Mouse (Mus musculus): Measurements from ENCODE around the gene Col8a2. TPM values are rescaled to one million over a fixed set of nuclear protein-coding genes. Genes with fewer than 3 reads are reported as not detected.

Gene Col8a2
- polyA plus RNA-seq, 1 experiment from 2014 or later, result 42.7 TPM

DNA sequence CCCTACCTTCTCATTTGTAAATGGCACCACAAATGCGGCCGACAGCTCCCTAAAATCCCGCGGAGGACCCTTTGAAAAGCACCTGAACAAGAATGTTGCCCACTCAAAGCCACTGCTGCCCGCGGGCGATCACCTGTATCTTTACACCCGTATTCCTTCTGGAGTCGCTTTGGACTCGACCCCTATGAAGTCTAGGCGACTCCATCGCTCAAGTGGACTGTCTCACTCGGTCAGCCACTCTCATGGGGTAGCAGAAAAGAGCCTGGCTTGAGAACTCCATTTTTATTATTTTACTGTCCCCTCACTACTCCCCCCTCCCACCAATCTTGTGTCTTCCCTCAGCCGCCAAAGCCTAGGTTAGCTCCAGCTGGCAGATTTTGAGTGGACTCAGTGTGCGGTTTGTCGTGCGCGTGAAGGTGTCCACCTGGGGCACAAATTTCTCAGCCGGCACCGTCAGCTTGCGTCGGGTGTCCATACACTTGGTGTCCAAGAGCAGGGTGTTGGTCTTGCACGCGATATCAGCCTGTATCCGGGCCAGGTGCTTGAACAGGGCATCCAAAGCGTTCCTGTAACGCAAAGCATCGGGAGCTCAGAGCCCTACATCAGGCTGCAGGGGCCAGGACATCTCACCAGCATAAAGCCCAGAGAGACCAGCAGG is 35.4 kb downstream of the Col8a2 start:
- Histone ChIP-seq H3K4me3 (peak overlapping the region; percentile 75), H3K4me1 (peaks cover 38% of the 10 kb centered on the region), H3K9me3 (no peaks in the 10 kb centered on the region), H3K4me2 (replicated peaks) (peak overlapping the region; percentile 84), H3K36me3 (peaks cover 26% of the 10 kb centered on the region), H3K27ac (no peak overlapping the region), H3K9ac (peak overlapping the region; percentile 40; the same call in 1 of the 2 replicates), H3K27me3 (peaks cover 18% of the 10 kb centered on the region; the same call in 1 of the 2 replicates)
- no peak; the same call in 1 of the 2 replicates for ATAC-seq (ENCODE audit: low FRiP score, low read depth)
- 51% methylated on average over 28 of the region's 28 CpGs for WGBS

DNA sequence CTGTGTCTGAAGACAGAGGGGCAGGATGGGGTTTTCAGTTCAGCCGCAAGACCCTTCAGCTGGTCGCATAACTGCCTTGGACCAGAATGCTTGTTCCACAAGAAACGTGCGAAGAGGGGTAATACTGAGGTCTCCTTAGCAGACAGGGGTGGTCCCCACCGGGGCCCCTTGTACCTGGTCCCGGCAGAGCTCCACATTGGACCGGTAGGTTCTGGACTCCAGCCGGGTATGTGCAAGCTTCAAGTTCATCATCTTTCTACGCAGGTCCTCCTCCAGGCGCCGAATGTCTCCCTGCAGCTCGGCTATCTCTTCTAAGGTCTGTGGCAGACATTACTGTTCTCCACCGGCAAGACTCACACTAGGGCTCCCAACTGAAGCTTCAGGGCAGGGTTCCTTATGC is 36.1 kb downstream of the Col8a2 start:
- Histone ChIP-seq H3K4me2 (replicated peaks) (no peak overlapping the region), H3K27me3 (peaks cover 18% of the 10 kb centered on the region; the same call in 1 of the 2 replicates), H3K9ac (no peak overlapping the region), H3K36me3 (peaks cover 19% of the 10 kb centered on the region), H3K27ac (no peak overlapping the region), H3K4me3 (no peak overlapping the region), H3K9me3 (no peaks in the 10 kb centered on the region), H3K4me1 (peaks cover 38% of the 10 kb centered on the region)
- ATAC-seq (ENCODE audit: low FRiP score, low read depth), result no peak
- 94% methylated on average over 13 of the region's 13 CpGs for WGBS

DNA sequence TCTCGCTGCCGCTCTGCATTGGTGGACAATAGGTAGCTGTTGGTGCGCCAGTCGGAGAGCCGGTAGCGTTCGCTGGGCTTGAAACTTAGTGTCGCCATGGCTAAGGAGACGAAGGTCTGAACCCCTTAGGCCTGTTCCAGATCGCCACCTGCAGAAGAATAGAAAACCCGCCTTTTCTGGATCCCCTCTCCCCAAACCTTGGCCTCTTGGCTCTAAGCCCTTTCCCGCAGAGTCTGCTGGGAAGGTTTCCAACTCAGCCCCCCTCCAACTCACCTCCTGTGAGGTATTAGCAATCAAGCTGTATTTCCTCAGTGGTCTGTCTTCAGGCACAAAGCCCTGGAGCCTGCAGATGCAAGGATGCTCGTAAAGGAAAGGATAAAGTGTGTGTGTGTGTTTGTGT is 38.3 kb downstream of the Col8a2 start:
- ATAC-seq (ENCODE audit: low FRiP score, low read depth), result peak; percentile 30; the same call in 1 of the 2 replicates
- Histone ChIP-seq H3K4me3 (peak overlapping the region; percentile 32), H3K9me3 (no peaks in the 10 kb centered on the region), H3K27me3 (peaks cover 18% of the 10 kb centered on the region; the same call in 1 of the 2 replicates), H3K27ac (peak overlapping the region; percentile 73), H3K4me2 (replicated peaks) (peak overlapping the region; percentile 65), H3K4me1 (peaks cover 35% of the 10 kb centered on the region), H3K9ac (peak overlapping the region; percentile 57), H3K36me3 (no peaks in the 10 kb centered on the region; the same call in 1 of the 2 replicates)
- WGBS, result 23% methylated on average over 13 of the region's 13 CpGs

DNA sequence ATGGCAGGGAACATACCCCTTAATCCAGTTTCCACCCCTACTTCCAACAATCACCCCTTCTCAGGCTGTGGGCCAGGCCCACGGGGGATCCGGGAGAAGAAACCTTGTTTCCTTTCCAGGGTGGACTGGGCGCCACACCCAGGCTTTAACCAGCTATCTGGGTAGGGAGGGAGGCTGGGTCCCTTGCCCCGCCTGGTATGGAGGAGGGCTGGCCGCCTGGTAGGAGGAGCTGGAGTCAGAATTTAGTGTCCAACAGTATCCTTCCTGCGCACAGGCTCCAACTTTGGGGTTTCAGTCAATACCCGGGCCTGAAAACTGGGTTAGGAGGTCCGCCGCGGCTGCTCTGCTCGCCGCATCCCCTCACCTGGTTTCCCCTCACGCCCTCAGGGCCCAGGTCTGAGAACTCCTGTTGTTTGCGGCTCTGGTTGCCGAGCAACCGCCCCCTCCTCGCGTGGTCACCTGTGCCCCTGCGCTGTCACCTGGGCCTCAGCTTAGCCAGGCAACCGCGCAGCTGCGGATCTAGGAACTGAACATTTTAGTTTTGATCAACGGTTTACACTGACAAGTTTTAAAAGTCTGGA is 38.8 kb downstream of the Col8a2 start, which contains the start of gene Tekt2:
Tekt2 (minus strand) TSS at position 408 of the 581 bp plus-strand sequence.
- WGBS, result 5% methylated on average over 23 of the region's 23 CpGs
- H3K36me3 ChIP-seq, result no peaks in the 10 kb centered on the region; the same call in 1 of the 2 replicates
- H3K9me3 ChIP-seq, result no peaks in the 10 kb centered on the region
- peak within 1 kb of the TSS; percentile 73 for H3K27ac ChIP-seq
- H3K9ac ChIP-seq, result peak within 1 kb of the TSS; percentile 57
- H3K4me3 ChIP-seq, result peak within 1 kb of the TSS; percentile 32
- H3K27me3 ChIP-seq, result peaks cover 18% of the 10 kb centered on the region; the same call in 1 of the 2 replicates
- peak; percentile 37; the same call in 1 of the 2 replicates for ATAC-seq (ENCODE audit: low FRiP score, low read depth)
- peak within 1 kb of the TSS; percentile 65 for H3K4me2 ChIP-seq (replicated peaks)
- H3K4me1 ChIP-seq, result peaks cover 30% of the 10 kb centered on the region

DNA sequence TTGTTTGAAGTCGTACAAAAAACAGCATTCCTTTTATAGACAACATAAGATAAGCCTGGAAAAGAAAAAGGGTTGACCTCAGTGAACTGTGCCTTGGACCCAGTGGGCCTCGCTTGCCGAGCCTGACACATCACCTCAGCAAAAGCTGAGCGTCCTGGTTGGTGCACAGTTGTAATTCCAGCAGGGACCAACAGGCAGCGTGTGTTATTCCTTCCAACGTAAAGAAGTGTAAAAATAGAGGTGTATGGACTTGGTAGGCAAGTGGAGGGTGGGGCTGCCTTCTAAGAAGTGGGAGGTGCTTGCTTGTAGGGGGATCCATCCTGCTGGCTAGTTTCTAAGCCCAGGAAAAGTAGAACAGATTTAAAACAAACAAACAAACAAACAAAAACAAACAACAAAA is 39.4 kb downstream of the Col8a2 start:
- ATAC-seq (ENCODE audit: low FRiP score, low read depth), result no peak
- no peaks in the 10 kb centered on the region; the same call in 1 of the 2 replicates for H3K36me3 ChIP-seq
- 13% methylated on average over 6 of the region's 6 CpGs for WGBS

DNA sequence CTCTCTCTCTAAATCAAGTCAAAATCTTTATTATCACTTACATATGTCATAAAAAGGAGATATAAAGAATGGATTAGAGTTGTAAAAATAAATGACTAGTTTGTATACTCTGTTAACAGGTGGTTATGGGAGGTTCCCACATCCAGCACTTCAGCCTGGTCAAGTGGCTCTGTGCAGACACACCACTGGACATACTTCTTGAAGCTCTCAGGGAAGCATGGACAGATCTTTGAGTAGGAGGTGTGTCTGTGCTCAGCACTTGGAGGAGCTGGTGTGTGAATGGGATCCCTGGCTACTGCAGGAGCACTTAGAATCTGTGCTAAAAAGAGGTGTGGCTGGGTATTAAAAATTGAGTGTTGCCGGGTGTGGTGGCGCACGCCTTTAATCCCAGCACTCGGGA is 43.7 kb downstream of the Col8a2 start:
- Histone ChIP-seq H3K4me3 (no peak overlapping the region), H3K27me3 (0 out of 2 replicates have a peak, but pooled peaks cover under 1% of the 10 kb centered on the region), H3K4me1 (peaks cover 15% of the 10 kb centered on the region), H3K4me2 (replicated peaks) (no peak overlapping the region), H3K9me3 (no peaks in the 10 kb centered on the region), H3K27ac (no peak overlapping the region), H3K9ac (no peak overlapping the region), H3K36me3 (peaks cover 4% of the 10 kb centered on the region)
- 86% methylated on average over 4 of the region's 4 CpGs for WGBS
- ATAC-seq (ENCODE audit: low FRiP score, low read depth), result no peak

More for the DNA sequence above, 39.4 kb downstream of the Col8a2 start:
- H3K9ac ChIP-seq, result no peak overlapping the region
- H3K27me3 ChIP-seq, result peaks cover 18% of the 10 kb centered on the region; the same call in 1 of the 2 replicates
- no peak overlapping the region for H3K4me3 ChIP-seq
- no peaks in the 10 kb centered on the region for H3K9me3 ChIP-seq
- H3K4me2 ChIP-seq (replicated peaks), result no peak overlapping the region
- no peak overlapping the region for H3K27ac ChIP-seq
- peaks cover 24% of the 10 kb centered on the region for H3K4me1 ChIP-seq

DNA sequence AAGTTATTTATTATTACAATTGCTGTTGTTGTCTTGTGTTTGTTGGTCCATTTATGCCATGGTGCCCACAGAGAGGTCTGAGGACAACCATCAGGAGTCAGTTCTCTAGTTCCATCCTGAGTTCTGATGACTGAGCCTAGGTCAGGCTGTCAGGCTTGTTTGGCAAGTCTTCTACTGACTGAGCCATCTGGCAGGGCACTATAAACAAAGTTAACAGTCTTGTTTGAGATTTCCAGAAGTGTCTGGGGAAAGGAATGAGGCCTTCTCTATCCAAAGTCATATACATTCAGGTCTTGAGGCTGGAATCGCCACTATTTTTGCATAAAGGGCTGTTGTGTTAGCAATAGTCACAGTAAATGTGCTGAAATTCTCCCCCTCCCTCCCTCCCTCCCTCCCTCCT is 45.2 kb downstream of the Col8a2 start:
- Histone ChIP-seq H3K27ac (no peak overlapping the region), H3K4me3 (no peak overlapping the region), H3K27me3 (no peaks in the 10 kb centered on the region), H3K36me3 (peaks cover 4% of the 10 kb centered on the region), H3K4me2 (replicated peaks) (no peak overlapping the region), H3K4me1 (peaks cover 8% of the 10 kb centered on the region), H3K9ac (no peak overlapping the region), H3K9me3 (no peaks in the 10 kb centered on the region)
- 68% methylated on average over 1 of the region's 1 CpGs for WGBS
- ATAC-seq (ENCODE audit: low FRiP score, low read depth), result no peak

DNA sequence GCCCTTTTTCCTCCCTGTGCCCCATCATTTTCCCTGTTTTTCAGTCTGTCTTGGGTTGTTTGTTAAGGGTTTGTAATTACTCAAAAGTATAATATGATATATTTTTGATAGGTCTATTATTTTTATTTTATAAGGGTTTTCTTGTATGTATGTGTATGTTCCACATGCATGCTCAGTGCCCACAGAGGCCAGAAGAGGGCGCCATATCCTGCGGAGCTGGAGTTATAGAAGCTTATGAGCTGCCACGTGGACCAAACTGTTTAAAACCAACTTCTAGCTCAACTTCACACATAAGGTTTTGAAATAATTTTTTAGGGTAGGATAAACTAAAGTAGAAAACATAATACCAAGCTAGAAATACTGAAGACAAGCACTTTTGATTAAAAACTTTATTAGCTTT is 45.8 kb downstream of the Col8a2 start:
- no peaks in the 10 kb centered on the region for H3K9me3 ChIP-seq
- H3K9ac ChIP-seq, result no peak overlapping the region
- no peaks in the 10 kb centered on the region for H3K27me3 ChIP-seq
- no peak overlapping the region for H3K27ac ChIP-seq
- no peak overlapping the region for H3K4me3 ChIP-seq
- peaks cover 4% of the 10 kb centered on the region for H3K36me3 ChIP-seq
- ATAC-seq (ENCODE audit: low FRiP score, low read depth), result no peak
- H3K4me2 ChIP-seq (replicated peaks), result no peak overlapping the region
- peaks cover 8% of the 10 kb centered on the region for H3K4me1 ChIP-seq
- 46% methylated on average over 3 of the region's 3 CpGs for WGBS

DNA sequence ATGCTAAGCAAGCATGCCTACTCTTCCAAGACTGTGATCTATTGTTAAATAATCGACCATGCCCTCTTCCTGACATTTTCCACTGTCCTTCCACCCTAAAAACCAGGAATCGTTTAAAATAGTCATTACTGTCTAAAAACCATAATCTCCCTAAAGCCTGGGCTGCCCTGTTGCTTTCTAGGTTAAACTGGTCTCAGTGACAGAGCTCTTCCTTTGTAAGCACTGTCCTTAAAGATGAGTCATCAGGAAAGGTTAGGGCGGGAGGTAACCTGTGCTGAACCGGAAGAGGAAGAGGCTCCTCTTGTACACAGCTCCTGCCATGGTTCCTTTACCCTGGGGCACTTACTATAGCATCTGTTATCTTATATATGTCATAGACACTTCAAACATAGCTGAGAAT is 52.9 kb downstream of the Col8a2 start:
- WGBS, result 55% methylated on average over 4 of the region's 4 CpGs
- H3K36me3 ChIP-seq, result peaks cover 2% of the 10 kb centered on the region
- no peaks in the 10 kb centered on the region for H3K9me3 ChIP-seq
- no peak overlapping the region for H3K27ac ChIP-seq
- H3K9ac ChIP-seq, result no peak overlapping the region
- ATAC-seq (ENCODE audit: low FRiP score, low read depth), result no peak
- peaks cover 9% of the 10 kb centered on the region for H3K4me1 ChIP-seq
- no peaks in the 10 kb centered on the region for H3K27me3 ChIP-seq
- no peak overlapping the region for H3K4me3 ChIP-seq
- no peak overlapping the region for H3K4me2 ChIP-seq (replicated peaks)

DNA sequence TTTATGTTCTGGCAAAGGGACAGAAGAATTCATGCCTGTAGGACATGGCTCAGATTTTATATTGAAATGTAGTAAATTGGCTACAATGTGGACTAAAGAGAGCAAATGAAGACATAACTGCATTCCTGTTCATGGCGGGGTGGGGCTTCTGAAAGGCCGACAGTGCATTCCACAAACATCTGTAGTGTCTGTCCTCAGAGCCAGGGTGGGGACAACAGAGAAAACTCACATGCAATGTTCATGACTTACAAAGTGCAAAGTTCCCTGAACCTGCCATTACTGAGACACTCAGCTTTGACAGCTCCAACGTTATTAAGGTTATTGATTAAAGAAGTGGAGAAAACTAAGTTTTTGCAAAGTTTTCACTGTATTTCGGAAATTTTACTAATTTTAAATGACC is 56.9 kb downstream of the Col8a2 start:
- H3K4me1 ChIP-seq, result peaks cover 3% of the 10 kb centered on the region; the same call in 1 of the 2 replicates
- H3K9me3 ChIP-seq, result no peaks in the 10 kb centered on the region
- no peak overlapping the region for H3K4me2 ChIP-seq (replicated peaks)
- peaks cover 25% of the 10 kb centered on the region for H3K36me3 ChIP-seq
- no peak overlapping the region for H3K9ac ChIP-seq
- no peaks in the 10 kb centered on the region for H3K27me3 ChIP-seq
- no peak overlapping the region for H3K27ac ChIP-seq
- no peak for ATAC-seq (ENCODE audit: low FRiP score, low read depth)
- WGBS, result 76% methylated on average over 4 of the region's 4 CpGs
- H3K4me3 ChIP-seq, result no peak overlapping the region

DNA sequence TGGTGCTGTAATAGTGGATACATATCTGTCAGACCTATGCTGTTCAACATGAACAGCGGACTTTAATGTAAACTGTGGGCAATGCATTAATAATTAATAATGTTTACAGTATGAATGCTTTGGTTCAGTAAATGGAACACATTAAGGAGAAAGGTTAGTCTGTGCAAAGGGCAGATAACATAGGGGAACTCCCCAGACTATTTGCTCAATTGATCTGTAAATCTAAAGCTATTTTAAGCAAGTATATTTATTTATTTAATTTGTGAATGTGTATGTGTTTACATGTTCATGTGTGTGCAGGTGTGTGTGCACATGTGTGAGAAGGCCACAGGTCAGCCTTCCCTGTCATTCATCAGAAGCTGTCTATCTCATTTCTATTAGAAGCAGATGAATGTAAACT is 73.5 kb downstream of the Col8a2 start:
- no peak overlapping the region for H3K4me2 ChIP-seq (replicated peaks)
- H3K4me3 ChIP-seq, result no peak overlapping the region
- no peak for ATAC-seq (ENCODE audit: low FRiP score, low read depth)
- H3K36me3 ChIP-seq, result peaks cover 62% of the 10 kb centered on the region
- 96% methylated on average over 1 of the region's 1 CpGs for WGBS
- no peaks in the 10 kb centered on the region for H3K4me1 ChIP-seq
- H3K27me3 ChIP-seq, result no peaks in the 10 kb centered on the region
- H3K27ac ChIP-seq, result no peak overlapping the region
- no peak overlapping the region for H3K9ac ChIP-seq
- no peaks in the 10 kb centered on the region; the same call in 1 of the 2 replicates for H3K9me3 ChIP-seq

Data from limb, embryonic 13.5 days (tissue).